Mouse (Mus musculus) forebrain, postnatal 0 days (tissue): ENCODE results near the gene Mum1l1. TPM values are rescaled to one million over a fixed set of nuclear protein-coding genes. Genes with fewer than 3 reads are reported as not detected.

ENCODE experiments used
- ATAC-seq: fragments of 200-750 bp; cut with Nextera tagmentation; 2 replicates; pipeline ENCODE4 v1.8.0; 2017; ENCODE audit warnings: mild to moderate bottlenecking, moderate library complexity
- DNase-seq: peaks from one replicate; pipeline ENCODE4 v3.0.0-alpha.2; 2015
- H3K27ac ChIP-seq: fragments of 300-500 bp; sonication (generic); 2 replicates; pipeline ENCODE4 v1.5.1; 2014; ENCODE audit warnings: low read depth, mild to moderate bottlenecking, antibody characterized with exemption, low read length, moderate library complexity, mixed read lengths
- H3K27me3 ChIP-seq: fragments of 300-500 bp; sonication (generic); 2 replicates; pipeline ENCODE4 v1.6.1; 2014; ENCODE audit warnings: mild to moderate bottlenecking, low read length, mixed read lengths; ENCODE audit not compliant: insufficient read depth
- H3K36me3 ChIP-seq: fragments of 300-500 bp; sonication (generic); 2 replicates; pipeline ENCODE4 v1.6.1; 2014; ENCODE audit warnings: mild to moderate bottlenecking, moderate library complexity; ENCODE audit not compliant: insufficient read depth
- H3K4me1 ChIP-seq: fragments of 300-500 bp; sonication (generic); 2 replicates; pipeline ENCODE4 v1.6.1; 2014; ENCODE audit warnings: antibody characterized with exemption; ENCODE audit not compliant: insufficient read depth
- H3K4me2 ChIP-seq: fragments of 300-500 bp; sonication (generic); 2 replicates; pipeline ENCODE4 v1.6.1; 2014; ENCODE audit warnings: low read depth, mild to moderate bottlenecking, moderate library complexity
- H3K4me3 ChIP-seq: fragments of 300-500 bp; sonication (generic); 2 replicates; pipeline ENCODE4 v1.5.1; 2014; ENCODE audit warnings: low read depth, low read length, mixed read lengths
- H3K9ac ChIP-seq: fragments of 300-500 bp; sonication (generic); 2 replicates; pipeline ENCODE4 v1.6.1; 2014; ENCODE audit warnings: mild to moderate bottlenecking
- H3K9me3 ChIP-seq: fragments of 300-500 bp; sonication (generic); 2 replicates; pipeline ENCODE4 v1.6.1; 2016; ENCODE audit warnings: low read length
- CTCF ChIP-seq: sonication (generic); IDR thresholded peaks from 2 replicates; pipeline ENCODE4 v1.5.1; 2016; ENCODE audit warnings: antibody characterized with exemption, control low read depth, low read depth
- WGBS: fragments of 180-500 bp; shearing (Covaris S2); extraction: QIAGEN DNeasy Blood & Tissue Kit; methylation state at CpG from one replicate; pipeline ENCODE4 v1.1.7; 2014; 5-methylcytosine and 5-hydroxymethylcytosine counted together
- polyA plus RNA-seq: library from polyadenylated mRNA; unstranded; fragments of >200 nt; fragmentation: Nextera tagmentation; extraction: Ambion mirVana; gene quantifications from 2 replicates; pipeline ENCODE4 v1.2.1, GENCODE M21; 2015
- total RNA-seq: library from RNA; depleted of rRNA; stranded (reverse); fragments of >200 nt; gene quantifications from 2 replicates; pipeline ENCODE4 v1.2.3, GENCODE M21; 2014

Mum1l1 gene
- total and polyA plus RNA-seq, 2 experiments from 2014 or later, result 5.4 to 6.5 TPM

DNA sequence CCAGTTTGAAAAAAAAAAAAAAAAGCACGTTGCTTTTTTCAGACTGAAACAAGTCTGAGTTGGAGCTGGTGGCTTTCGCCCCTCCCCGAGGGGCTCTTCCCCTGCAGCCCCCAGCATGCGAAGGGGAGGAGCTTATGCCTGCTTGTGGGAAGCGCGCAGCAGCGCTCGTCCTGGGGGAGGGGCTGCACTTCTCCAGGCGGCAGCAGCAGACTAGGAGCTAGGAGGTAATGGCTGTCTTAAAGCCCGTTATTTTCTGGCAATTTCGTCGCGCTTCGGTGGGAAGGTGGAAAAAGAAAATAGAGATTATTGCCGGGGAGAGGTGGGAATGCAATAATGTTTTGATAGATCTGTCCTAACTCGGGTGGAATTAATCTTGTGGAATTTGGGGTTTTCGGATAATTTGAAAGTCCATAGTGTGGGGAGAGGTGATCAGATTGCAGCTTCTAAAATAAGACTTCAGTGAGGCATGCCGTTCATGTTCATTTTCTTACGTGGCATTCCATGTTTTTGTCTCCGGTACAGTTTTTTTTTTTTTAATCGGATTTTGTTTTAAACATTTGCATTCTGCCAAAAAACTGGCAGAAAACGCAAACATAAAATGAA is 7.2 kb downstream of the Mum1l1 start:
- Histone ChIP-seq H3K36me3 (no peaks in the 10 kb centered on the region), H3K9me3 (no peaks in the 10 kb centered on the region), H3K4me2 (peak overlapping the region; percentile 53), H3K4me1 (no peaks in the 10 kb centered on the region), H3K27ac (no peak overlapping the region), H3K4me3 (peak overlapping the region; percentile 44), H3K9ac (no peak overlapping the region), H3K27me3 (no peaks in the 10 kb centered on the region)
- TF ChIP-seq CTCF, result no peak
- 21% methylated on average over 22 of the region's 22 CpGs for WGBS
- DNase-seq (peak; percentile 73), ATAC-seq (peak; percentile 98)

DNA sequence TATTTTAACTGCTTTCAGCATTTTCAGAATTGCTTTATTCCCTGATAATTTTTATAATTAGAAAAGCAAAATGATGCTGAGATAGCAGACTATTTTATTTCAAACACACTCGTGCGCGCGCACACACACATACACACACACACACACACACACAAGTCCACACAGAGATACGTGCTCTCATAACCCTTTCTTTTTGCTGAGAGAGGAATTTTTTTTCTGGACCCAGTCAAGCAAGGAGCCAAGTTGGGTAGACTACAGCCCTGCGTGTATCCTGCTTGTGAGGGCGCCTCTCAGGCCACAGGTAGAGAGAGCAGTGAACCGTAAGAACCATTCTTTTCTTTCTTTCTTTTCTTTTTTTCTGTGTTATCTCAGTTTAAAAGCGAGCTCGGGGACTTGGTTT is 7.9 kb downstream of the Mum1l1 start:
- Histone ChIP-seq H3K9me3 (no peaks in the 10 kb centered on the region), H3K9ac (no peak overlapping the region), H3K4me1 (no peaks in the 10 kb centered on the region), H3K27me3 (no peaks in the 10 kb centered on the region), H3K36me3 (no peaks in the 10 kb centered on the region), H3K4me3 (peak overlapping the region; percentile 44), H3K27ac (no peak overlapping the region), H3K4me2 (peak overlapping the region; percentile 53)
- ATAC-seq (no peak), DNase-seq (no peak)
- no peak for TF ChIP-seq CTCF
- 38% methylated on average over 10 of the region's 10 CpGs for WGBS

DNA sequence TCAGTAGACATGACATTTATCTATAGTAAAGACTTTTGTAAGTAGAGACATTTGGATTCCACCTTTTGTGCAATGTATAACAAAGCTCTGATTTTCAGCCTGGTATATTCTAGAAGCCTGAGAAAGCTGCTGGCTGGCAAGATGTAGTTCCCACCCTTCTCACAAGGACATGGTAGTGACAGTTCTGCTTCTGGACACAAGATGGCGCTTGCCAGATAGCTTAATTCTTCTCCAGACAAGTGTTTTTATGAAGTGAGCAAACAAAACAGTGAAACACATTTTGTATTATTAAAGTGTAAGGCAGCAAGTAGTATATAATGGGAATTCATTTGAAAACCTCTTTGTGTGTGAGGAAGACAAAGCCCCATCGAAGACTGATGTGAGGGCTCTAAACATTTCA is 9.2 kb downstream of the Mum1l1 start:
- Histone ChIP-seq H3K9me3 (no peaks in the 10 kb centered on the region), H3K4me1 (no peaks in the 10 kb centered on the region), H3K27ac (no peak overlapping the region), H3K36me3 (no peaks in the 10 kb centered on the region), H3K4me2 (no peak overlapping the region), H3K27me3 (no peaks in the 10 kb centered on the region), H3K4me3 (no peak overlapping the region), H3K9ac (no peak overlapping the region)
- TF ChIP-seq CTCF, result peak; percentile 67
- peak; percentile 60 for ATAC-seq
- WGBS, result 28% methylated on average over 2 of the region's 2 CpGs
- DNase-seq, result peak; percentile 70

DNA sequence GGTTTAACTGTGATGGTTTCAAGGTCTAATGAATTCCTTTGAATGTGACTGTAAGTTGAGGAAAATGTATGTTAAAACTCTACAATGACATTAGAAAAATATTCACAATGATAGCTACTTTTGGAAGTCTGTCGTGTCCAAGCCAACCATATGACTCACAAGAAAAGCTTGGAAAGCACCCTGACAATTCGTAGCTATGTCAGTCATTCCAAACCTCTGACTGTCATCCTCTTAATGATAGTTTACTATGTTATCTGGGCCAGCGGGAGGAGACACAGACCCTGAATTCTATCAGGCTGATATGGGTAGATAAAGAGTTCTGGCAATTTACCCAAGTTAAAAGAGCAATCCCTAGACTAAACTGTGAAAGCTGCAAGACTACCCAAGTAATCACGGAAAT is 11.0 kb downstream of the Mum1l1 start:
- no peak overlapping the region for H3K27ac ChIP-seq
- no peaks in the 10 kb centered on the region for H3K36me3 ChIP-seq
- ATAC-seq, result no peak
- H3K4me1 ChIP-seq, result no peaks in the 10 kb centered on the region
- H3K4me2 ChIP-seq, result no peak overlapping the region
- H3K4me3 ChIP-seq, result no peak overlapping the region
- no peaks in the 10 kb centered on the region for H3K9me3 ChIP-seq
- no peak for TF ChIP-seq CTCF
- no peaks in the 10 kb centered on the region for H3K27me3 ChIP-seq
- DNase-seq, result no peak
- no peak overlapping the region for H3K9ac ChIP-seq
- WGBS, result 79% methylated on average over 4 of the region's 4 CpGs

DNA sequence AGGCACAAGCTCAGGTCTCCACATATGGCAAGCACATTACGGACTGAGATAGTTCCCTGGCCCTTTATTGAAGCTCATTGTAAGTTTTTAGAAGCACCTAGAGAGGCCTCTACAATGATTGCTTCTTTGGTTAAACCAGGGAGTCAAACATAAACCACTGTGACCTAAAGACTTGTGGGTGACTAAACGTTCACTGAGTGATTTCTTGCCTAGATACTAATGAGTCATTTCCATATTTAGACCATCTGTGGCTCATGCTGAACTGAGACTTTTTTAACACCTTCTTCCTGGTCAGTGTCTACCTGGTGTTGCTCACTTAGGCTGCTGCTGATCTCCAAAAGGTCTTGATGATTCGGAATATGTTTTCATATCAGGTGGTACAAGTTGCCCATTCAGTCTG is 12.1 kb downstream of the Mum1l1 start:
- H3K4me2 ChIP-seq, result no peak overlapping the region
- H3K36me3 ChIP-seq, result no peaks in the 10 kb centered on the region
- TF ChIP-seq CTCF, result no peak
- no peaks in the 10 kb centered on the region for H3K9me3 ChIP-seq
- H3K9ac ChIP-seq, result no peak overlapping the region
- DNase-seq, result no peak
- H3K4me1 ChIP-seq, result no peaks in the 10 kb centered on the region
- no peaks in the 10 kb centered on the region for H3K27me3 ChIP-seq
- H3K27ac ChIP-seq, result no peak overlapping the region
- no peak overlapping the region for H3K4me3 ChIP-seq
- WGBS, result 79% methylated on average over 3 of the region's 3 CpGs
- ATAC-seq, result no peak

DNA sequence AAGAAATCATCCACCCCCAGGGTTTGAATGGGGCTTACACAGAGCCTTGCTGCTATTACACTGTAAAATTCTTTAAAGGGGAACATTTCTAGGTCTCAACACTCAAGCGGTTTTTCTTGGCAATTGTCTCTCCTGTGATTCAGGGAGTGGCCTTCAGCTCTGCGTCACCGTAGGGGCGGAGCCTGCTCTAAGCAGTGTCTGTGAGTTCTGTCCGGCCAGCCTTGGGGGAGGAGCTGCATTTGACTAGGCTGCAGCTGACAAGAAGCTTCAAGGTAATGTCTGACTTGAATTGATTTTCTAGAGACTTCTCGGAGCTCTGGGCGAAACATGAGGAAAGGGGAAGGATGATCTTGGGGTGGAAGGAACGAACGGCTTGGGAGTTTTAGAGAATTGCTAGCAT is 21.3 kb downstream of the Mum1l1 start:
- H3K9me3 ChIP-seq, result no peaks in the 10 kb centered on the region
- H3K4me2 ChIP-seq, result peak overlapping the region; percentile 38
- no peaks in the 10 kb centered on the region for H3K4me1 ChIP-seq
- no peak overlapping the region for H3K9ac ChIP-seq
- no peak overlapping the region for H3K4me3 ChIP-seq
- TF ChIP-seq CTCF, result no peak
- DNase-seq (peak; percentile 31), ATAC-seq (peak; percentile 71)
- 38% methylated on average over 9 of the region's 9 CpGs for WGBS
- H3K27me3 ChIP-seq, result no peaks in the 10 kb centered on the region; the same call in 1 of the 2 replicates
- H3K27ac ChIP-seq, result no peak overlapping the region
- no peaks in the 10 kb centered on the region for H3K36me3 ChIP-seq

DNA sequence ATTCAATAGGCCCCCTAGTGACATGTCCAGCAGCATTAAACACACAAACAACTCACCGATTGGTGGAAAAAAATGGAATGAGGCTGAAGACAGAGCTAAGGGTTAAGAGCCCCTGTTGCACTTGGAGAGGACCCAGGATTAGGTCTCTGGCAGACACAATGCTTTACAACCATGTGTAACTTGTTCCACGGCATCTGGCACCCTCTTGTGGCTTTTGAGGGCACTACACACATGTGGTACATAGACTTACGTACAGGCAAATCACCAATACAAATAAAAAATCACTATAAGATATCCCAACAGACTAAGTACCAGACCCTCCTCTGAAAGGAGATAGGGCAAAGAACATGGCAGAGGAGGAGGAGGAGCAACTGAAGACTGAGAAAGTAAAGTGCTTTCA is 37.5 kb downstream of the Mum1l1 start:
- 77% methylated on average over 3 of the region's 3 CpGs for WGBS

More for the DNA sequence above, 37.5 kb downstream of the Mum1l1 start:
- H3K27me3 ChIP-seq, result no peaks in the 10 kb centered on the region
- H3K4me1 ChIP-seq, result no peaks in the 10 kb centered on the region
- no peak for DNase-seq
- H3K9ac ChIP-seq, result no peak overlapping the region
- no peak overlapping the region for H3K27ac ChIP-seq
- no peak overlapping the region for H3K4me3 ChIP-seq
- no peaks in the 10 kb centered on the region for H3K9me3 ChIP-seq
- no peak for ATAC-seq
- TF ChIP-seq CTCF, result peak; percentile 28; the same call in 1 of the 2 replicates
- H3K4me2 ChIP-seq, result no peak overlapping the region
- H3K36me3 ChIP-seq, result no peaks in the 10 kb centered on the region
